Mouse (Mus musculus) liver, embryonic 15.5 days (tissue): ENCODE results near the gene Mef2c. TPM values are rescaled to one million over a fixed set of nuclear protein-coding genes. Genes with fewer than 3 reads are reported as not detected.

Source experiments
- ATAC-seq: fragments of 200-750 bp; cut with Nextera tagmentation; 2 replicates; pipeline ENCODE4 v1.8.0; 2017; ENCODE audit warnings: moderate number of reproducible peaks, mild to moderate bottlenecking, moderate library complexity; ENCODE audit not compliant: insufficient read depth
- H3K27ac ChIP-seq: fragments of 300-500 bp; sonication (generic); replicated peaks from 2 replicates; pipeline ENCODE4 v1.5.1; 2015; ENCODE audit warnings: mild to moderate bottlenecking, inconsistent platforms
- H3K27me3 ChIP-seq: fragments of 300-500 bp; sonication (generic); 2 replicates; pipeline ENCODE4 v1.6.1; 2015; ENCODE audit warnings: mild to moderate bottlenecking, inconsistent platforms
- H3K36me3 ChIP-seq: fragments of 300-500 bp; sonication (generic); replicated peaks from 2 replicates; pipeline ENCODE4 v1.6.1; 2015; ENCODE audit warnings: moderate library complexity, mild to moderate bottlenecking, inconsistent platforms
- H3K4me1 ChIP-seq: fragments of 300-500 bp; sonication (generic); replicated peaks from 2 replicates; pipeline ENCODE4 v1.6.1; 2015; ENCODE audit warnings: inconsistent platforms
- H3K4me2 ChIP-seq: fragments of 300-500 bp; sonication (generic); 2 replicates; pipeline ENCODE4 v1.6.1; 2015; ENCODE audit warnings: moderate library complexity, mild to moderate bottlenecking, inconsistent platforms
- H3K4me3 ChIP-seq: fragments of 300-500 bp; sonication (generic); replicated peaks from 2 replicates; pipeline ENCODE4 v1.5.1; 2015; ENCODE audit warnings: mild to moderate bottlenecking, inconsistent platforms
- H3K9ac ChIP-seq: fragments of 300-500 bp; sonication (generic); 2 replicates; pipeline ENCODE4 v1.6.1; 2015; ENCODE audit warnings: moderate library complexity, mild to moderate bottlenecking, inconsistent platforms
- H3K9me3 ChIP-seq: fragments of 300-500 bp; sonication (generic); replicated peaks from 2 replicates; pipeline ENCODE4 v1.6.1; 2016; ENCODE audit warnings: inconsistent platforms
- WGBS: fragments of 180-500 bp; shearing (Covaris S2); methylation state at CpG from one replicate; pipeline ENCODE4 v1.1.7; 2015; ENCODE audit warnings: mixed read lengths; ENCODE audit not compliant: insufficient replicate concordance; 5-methylcytosine and 5-hydroxymethylcytosine counted together
- polyA plus RNA-seq: library from polyadenylated mRNA; unstranded; fragments of >200 nt; fragmentation: Nextera tagmentation; extraction: Ambion mirVana; gene quantifications from 2 replicates; pipeline ENCODE4 v1.2.1, GENCODE M21; 2015

The Mef2c gene
- polyA plus RNA-seq, 1 experiment from 2014 or later = 12.0 TPM

DNA sequence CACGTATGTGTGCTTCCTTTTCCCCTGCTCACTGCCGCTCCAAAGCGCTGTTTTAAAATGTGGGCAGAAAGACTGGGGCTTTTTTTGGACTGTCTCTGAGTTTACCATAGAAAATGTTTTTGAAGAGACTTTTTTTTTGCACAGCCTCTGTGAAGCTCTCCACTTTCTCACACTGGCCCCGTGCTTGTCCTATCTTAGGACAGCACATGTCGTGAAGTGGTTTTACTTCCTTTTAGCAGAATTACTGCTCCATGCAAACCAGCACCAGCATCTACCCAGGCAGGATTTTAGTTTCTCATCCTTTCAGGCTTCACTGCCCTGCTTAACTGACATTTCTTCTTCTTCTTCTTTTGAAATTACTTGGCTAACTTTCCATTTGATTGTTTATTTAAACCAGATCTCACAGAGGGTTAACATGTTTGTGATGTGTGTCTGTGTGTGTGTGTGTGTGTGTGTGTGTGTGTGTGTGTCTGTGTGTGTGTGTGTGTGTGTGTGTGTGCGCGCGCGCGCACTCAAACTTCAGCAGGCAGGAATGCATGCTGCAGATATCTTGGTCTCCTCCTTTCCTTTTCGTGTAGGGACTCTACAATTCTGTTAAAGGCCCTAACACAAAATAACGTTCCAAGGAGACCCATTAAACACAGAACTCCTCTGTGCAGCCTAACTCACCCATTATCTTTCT is 146.1 kb downstream of the Mef2c start:
- no peaks in the 10 kb centered on the region for H3K36me3 ChIP-seq
- H3K27ac ChIP-seq = no peak overlapping the region
- peaks cover 13% of the 10 kb centered on the region; the same call in 1 of the 2 replicates for H3K4me1 ChIP-seq
- H3K4me3 ChIP-seq = no peak overlapping the region
- H3K9ac ChIP-seq = no peak overlapping the region
- peak overlapping the region; percentile 32 for H3K4me2 ChIP-seq
- WGBS = 27% methylated on average over 12 of the region's 12 CpGs
- ATAC-seq = peak; percentile 81
- H3K9me3 ChIP-seq = no peaks in the 10 kb centered on the region
- no peaks in the 10 kb centered on the region for H3K27me3 ChIP-seq

DNA sequence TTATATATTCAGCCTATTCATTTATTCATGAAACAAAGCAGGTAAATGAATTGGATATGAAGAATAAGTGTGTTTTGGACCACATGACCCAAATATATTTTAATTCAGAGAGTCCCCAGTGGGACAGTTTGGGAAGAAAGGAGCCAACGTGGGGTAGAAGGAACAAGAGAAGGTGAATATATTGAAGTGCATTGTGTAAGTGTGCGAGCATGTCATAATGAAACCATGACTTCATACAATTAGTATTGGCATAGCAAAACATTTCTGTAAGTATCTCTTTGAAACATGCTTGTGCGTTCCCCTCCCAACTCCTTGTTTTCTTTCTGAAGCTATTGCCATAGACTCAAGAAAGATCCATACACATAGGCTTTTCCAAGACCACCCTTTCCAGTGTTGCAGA is 147.0 kb downstream of the Mef2c start:
- Histone ChIP-seq H3K27ac (no peak overlapping the region), H3K9me3 (no peaks in the 10 kb centered on the region), H3K27me3 (no peaks in the 10 kb centered on the region), H3K4me1 (peaks cover 13% of the 10 kb centered on the region; the same call in 1 of the 2 replicates), H3K9ac (no peak overlapping the region), H3K4me3 (no peak overlapping the region), H3K4me2 (no peak overlapping the region), H3K36me3 (no peaks in the 10 kb centered on the region)
- ATAC-seq = no peak
- 69% methylated on average over 3 of the region's 3 CpGs for WGBS

DNA sequence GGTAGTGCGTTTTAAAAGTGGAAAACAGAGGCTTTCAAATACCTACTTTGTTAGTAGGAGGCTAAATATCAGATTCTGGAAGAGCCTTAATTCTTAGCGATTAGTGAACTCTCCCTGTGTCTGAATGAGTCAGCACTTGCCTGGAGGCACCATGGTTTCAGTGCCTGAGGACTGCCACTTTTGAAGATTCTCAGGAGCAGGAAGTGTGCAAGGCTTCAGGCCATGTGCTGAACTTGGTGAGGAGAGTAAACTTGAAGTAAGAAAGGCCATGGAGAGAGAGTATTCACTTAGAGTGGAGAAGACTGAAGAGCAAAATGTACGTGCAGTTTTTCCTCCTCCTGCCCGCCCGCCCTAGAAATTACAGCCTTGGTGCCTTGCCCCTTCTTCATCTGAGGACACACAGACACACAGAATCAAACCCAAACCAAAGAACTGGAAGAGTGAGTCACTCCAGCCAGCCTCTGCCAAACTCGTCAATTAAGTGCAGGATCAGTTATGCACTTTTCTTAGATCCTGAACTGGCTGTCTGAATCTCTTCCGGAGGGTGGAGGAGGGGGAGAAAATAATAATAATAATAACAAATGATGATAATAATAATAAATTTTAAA is 148.2 kb downstream of the Mef2c start:
- no peak for ATAC-seq
- H3K27ac ChIP-seq = no peak overlapping the region
- 54% methylated on average over 7 of the region's 7 CpGs for WGBS

DNA sequence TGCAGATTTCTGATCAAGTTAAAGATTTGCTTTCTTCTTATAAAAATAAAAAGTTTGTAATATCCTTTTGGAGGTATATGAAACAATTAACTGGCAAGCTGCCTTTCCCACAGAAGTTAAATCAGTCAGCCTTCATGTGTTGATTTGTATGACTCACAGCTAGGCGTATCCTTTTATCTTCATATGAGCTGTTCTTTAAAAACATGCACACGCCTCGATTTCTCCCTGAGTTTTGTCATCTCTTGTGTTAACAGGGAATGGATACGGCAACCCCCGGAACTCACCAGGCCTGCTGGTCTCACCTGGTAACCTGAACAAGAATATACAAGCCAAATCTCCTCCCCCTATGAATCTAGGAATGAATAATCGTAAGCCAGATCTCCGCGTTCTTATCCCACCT is 148.7 kb downstream of the Mef2c start:
- Histone ChIP-seq H3K9me3 (no peaks in the 10 kb centered on the region), H3K27ac (no peak overlapping the region), H3K27me3 (no peaks in the 10 kb centered on the region), H3K36me3 (no peaks in the 10 kb centered on the region), H3K4me3 (no peak overlapping the region), H3K4me1 (peaks cover 13% of the 10 kb centered on the region; the same call in 1 of the 2 replicates), H3K4me2 (no peak overlapping the region), H3K9ac (no peak overlapping the region)
- no peak for ATAC-seq
- 69% methylated on average over 8 of the region's 8 CpGs for WGBS

More for the DNA sequence above, 148.2 kb downstream of the Mef2c start:
- H3K9ac ChIP-seq = no peak overlapping the region
- no peaks in the 10 kb centered on the region for H3K36me3 ChIP-seq
- H3K4me2 ChIP-seq = no peak overlapping the region
- H3K9me3 ChIP-seq = no peaks in the 10 kb centered on the region
- H3K4me3 ChIP-seq = no peak overlapping the region
- H3K27me3 ChIP-seq = no peaks in the 10 kb centered on the region
- H3K4me1 ChIP-seq = peaks cover 13% of the 10 kb centered on the region; the same call in 1 of the 2 replicates

DNA sequence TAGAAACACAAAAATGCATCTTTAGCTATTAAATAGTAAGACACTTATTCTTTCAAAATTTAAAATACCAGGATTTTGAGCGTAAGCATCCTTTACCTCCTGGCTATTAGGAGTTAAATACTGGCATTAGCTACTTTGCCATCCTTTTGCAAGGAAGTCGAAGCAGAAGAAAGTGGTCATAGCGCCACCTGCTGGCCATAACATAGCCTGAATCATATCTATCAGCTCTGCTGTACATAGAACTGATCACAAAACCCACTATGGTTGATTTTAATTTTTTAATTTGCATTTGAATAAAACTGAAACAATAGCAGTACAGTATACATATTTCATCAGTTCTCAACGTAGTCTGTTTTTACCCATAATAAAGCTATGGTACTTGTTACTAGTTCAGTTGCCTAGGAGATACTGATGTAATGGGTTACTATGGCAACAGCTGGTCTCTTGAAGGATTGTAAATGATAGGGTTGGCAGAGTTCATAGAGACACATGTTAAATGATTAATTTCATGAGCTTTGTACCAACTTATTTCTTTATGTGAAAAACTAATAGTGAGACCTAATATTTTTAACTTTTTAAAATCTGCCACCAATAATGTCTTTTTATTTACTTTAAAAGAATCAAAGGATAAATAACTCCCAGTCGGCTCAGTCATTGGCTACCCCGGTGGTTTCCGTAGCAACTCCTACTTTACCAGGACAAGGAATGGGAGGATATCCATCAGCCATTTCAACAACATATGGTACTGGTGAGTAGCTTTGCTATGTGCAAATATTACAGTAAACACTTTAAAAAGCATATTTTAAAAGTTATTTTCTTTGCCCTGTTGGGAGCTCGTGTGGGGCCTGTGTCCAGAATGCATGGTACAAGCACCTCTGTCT is 151.3 kb downstream of the Mef2c start:
- WGBS = 42% methylated on average over 8 of the region's 8 CpGs
- Histone ChIP-seq H3K27me3 (no peaks in the 10 kb centered on the region), H3K9ac (no peak overlapping the region), H3K9me3 (no peaks in the 10 kb centered on the region), H3K27ac (no peak overlapping the region), H3K36me3 (no peaks in the 10 kb centered on the region), H3K4me1 (peaks cover 6% of the 10 kb centered on the region; the same call in 1 of the 2 replicates), H3K4me2 (no peak overlapping the region), H3K4me3 (no peak overlapping the region)
- ATAC-seq = no peak

DNA sequence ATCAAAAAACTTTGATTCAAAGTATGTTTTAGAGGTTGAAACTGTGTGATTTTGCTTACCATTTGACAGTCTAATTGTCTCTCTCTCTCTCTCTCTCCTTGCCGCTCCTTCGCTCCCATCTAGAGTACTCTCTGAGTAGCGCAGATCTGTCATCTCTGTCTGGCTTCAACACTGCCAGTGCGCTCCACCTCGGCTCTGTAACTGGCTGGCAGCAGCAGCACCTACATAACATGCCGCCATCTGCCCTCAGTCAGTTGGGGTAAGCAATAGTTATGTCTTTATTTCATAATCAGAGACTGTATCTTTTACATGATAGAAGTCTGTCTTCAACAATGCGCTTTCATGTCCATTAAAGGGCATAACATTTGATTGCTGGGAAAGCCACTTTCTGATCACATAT is 152.3 kb downstream of the Mef2c start:
- no peak for ATAC-seq
- H3K4me3 ChIP-seq = no peak overlapping the region
- 79% methylated on average over 7 of the region's 7 CpGs for WGBS

DNA sequence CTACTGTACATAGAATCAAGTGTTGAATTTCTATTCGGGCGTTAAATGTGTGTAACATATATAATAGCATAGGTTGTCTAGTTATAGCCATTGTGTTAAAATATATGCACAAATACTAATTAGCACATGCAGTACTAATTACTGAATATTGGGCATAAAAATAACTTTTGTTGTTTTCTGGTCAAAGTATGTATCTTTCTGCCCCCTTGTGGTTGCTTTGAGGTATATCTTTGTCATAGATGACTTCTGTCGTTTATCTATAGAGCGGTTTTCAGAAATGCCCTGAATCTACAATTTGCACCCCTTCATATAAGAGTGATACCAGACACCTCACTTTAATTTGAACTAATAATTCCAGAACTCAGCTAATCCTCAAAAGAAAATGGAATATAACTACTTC is 152.9 kb downstream of the Mef2c start:
- 61% methylated on average over 4 of the region's 4 CpGs for WGBS
- no peak overlapping the region for H3K4me3 ChIP-seq
- no peaks in the 10 kb centered on the region for H3K27me3 ChIP-seq
- no peak overlapping the region for H3K4me2 ChIP-seq
- H3K9me3 ChIP-seq = no peaks in the 10 kb centered on the region
- H3K27ac ChIP-seq = no peak overlapping the region
- H3K9ac ChIP-seq = no peak overlapping the region
- H3K36me3 ChIP-seq = no peaks in the 10 kb centered on the region
- H3K4me1 ChIP-seq = peaks cover 5% of the 10 kb centered on the region; the same call in 1 of the 2 replicates
- ATAC-seq = no peak

More for the DNA sequence above, 152.3 kb downstream of the Mef2c start:
- Histone ChIP-seq H3K4me1 (peaks cover 6% of the 10 kb centered on the region; the same call in 1 of the 2 replicates), H3K4me2 (no peak overlapping the region), H3K9ac (no peak overlapping the region), H3K27ac (no peak overlapping the region), H3K9me3 (no peaks in the 10 kb centered on the region), H3K36me3 (no peaks in the 10 kb centered on the region), H3K27me3 (no peaks in the 10 kb centered on the region)

DNA sequence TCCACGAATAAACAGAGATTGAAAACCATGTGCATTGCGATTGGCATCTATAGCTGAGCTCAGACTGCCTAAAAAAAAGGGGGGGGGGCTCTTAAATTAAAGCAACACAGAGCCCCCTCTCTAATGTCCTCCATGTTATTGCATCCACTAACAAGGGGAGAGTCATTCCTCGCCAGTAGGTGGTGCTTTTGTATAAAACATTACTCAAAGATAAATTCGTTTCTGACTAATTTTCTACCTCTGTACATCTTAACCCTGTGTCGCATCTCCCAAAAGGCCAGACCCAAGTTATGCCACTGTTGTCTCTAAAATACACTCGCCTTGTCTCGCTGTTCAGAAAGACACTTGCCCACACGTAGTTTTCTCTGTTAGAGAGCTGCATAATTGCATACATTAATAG is 156.9 kb downstream of the Mef2c start:
- Histone ChIP-seq H3K4me1 (no peaks in the 10 kb centered on the region), H3K9ac (no peak overlapping the region), H3K4me3 (no peak overlapping the region), H3K4me2 (no peak overlapping the region), H3K9me3 (no peaks in the 10 kb centered on the region), H3K27me3 (no peaks in the 10 kb centered on the region), H3K36me3 (no peaks in the 10 kb centered on the region), H3K27ac (no peak overlapping the region)
- no peak for ATAC-seq
- WGBS = 63% methylated on average over 8 of the region's 8 CpGs

DNA sequence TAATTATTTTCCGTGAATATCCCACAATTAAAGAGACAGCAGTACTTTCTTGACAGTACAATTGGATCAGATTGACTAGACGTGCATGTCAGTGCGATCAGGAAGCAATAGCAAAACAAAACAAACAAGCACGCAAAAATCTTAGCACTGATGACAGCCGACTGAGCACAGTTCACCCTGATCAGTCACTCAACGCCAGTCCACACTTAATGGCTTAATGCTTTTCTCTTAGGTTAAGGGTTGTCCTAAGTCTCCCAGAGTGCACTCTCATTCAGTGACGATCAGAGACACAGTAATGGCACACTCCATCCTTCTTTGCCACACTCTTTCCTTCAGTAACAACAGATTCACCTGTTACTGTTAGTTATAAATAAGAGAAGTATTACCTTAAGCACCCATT is 157.3 kb downstream of the Mef2c start:
- no peak overlapping the region for H3K27ac ChIP-seq
- 75% methylated on average over 7 of the region's 7 CpGs for WGBS
- no peaks in the 10 kb centered on the region for H3K36me3 ChIP-seq
- H3K9ac ChIP-seq = no peak overlapping the region
- H3K9me3 ChIP-seq = no peaks in the 10 kb centered on the region
- H3K27me3 ChIP-seq = no peaks in the 10 kb centered on the region
- no peak for ATAC-seq
- no peak overlapping the region for H3K4me3 ChIP-seq
- H3K4me2 ChIP-seq = no peak overlapping the region
- no peaks in the 10 kb centered on the region for H3K4me1 ChIP-seq

DNA sequence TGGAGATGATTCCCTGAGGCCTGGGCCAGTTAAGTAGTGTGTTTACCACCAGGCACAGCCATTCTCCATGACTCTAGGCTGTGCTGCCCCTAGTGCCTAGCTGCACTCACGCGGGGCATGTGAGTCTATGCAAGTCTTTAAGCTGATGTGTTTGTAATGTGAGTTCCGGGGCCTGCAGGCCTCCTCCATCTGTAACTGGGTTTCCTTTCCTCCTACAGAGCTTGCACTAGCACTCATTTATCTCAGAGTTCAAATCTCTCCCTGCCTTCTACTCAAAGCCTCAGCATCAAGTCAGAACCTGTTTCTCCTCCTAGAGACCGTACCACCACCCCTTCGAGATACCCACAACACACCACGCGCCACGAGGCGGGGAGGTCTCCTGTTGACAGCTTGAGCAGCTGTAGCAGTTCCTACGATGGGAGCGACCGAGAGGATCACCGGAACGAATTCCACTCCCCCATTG is 158.3 kb downstream of the Mef2c start:
- ATAC-seq = no peak
- H3K9ac ChIP-seq = no peak overlapping the region
- WGBS = 82% methylated on average over 14 of the region's 14 CpGs
- no peak overlapping the region for H3K27ac ChIP-seq
- no peaks in the 10 kb centered on the region for H3K4me1 ChIP-seq
- no peaks in the 10 kb centered on the region for H3K9me3 ChIP-seq
- H3K36me3 ChIP-seq = no peaks in the 10 kb centered on the region
- H3K27me3 ChIP-seq = no peaks in the 10 kb centered on the region
- H3K4me3 ChIP-seq = no peak overlapping the region
- H3K4me2 ChIP-seq = no peak overlapping the region

DNA sequence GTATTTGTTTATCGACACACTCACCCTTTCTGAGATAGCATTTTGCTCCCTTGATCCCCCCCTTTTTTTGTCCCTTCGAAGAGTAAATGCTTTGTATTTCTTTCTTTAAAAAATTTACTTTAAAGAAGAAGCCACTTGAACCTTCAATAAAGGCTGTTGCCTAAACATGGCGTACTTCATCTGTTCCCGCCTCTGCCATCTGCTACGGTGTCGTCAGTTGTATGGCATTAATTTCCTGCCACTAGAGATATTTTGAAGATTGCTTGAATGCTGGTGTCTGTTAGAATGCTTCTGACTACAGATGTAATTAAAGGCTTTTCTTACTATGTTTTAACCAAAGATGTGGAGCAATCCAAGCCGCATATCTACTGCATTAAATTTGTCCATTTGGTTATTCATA is 162.3 kb downstream of the Mef2c start:
- Histone ChIP-seq H3K4me3 (no peak overlapping the region), H3K36me3 (no peaks in the 10 kb centered on the region)

More for the DNA sequence above, 162.3 kb downstream of the Mef2c start:
- Histone ChIP-seq H3K27ac (no peak overlapping the region), H3K4me1 (no peaks in the 10 kb centered on the region), H3K9me3 (no peaks in the 10 kb centered on the region), H3K9ac (no peak overlapping the region), H3K4me2 (no peak overlapping the region), H3K27me3 (no peaks in the 10 kb centered on the region)
- no peak for ATAC-seq
- WGBS = 78% methylated on average over 7 of the region's 7 CpGs
